Mouse (Mus musculus): Measurements from ENCODE around the gene Tnc. TPM values are rescaled to one million over a fixed set of nuclear protein-coding genes. Genes with fewer than 3 reads are reported as not detected.
A peak's percentile ranks its signal among the peaks of the same experiment; 100 is the strongest.

Tnc gene
- polyA plus RNA-seq, 1 experiment from 2014 or later: 4.0 TPM

- DNase-seq (ENCODE audit: low spot score, missing footprints) (no peak), ATAC-seq (ENCODE audit: low FRiP score) (no peak)
- Histone ChIP-seq H3K9ac (ENCODE audit: low read length) (no peak overlapping the region), H3K9me3 (ENCODE audit: control insufficient read depth, low read length) (no peaks in the 10 kb centered on the region), H3K4me1 (ENCODE audit: control insufficient read depth, insufficient read depth, low read length) (no peaks in the 10 kb centered on the region), H3K27me3 (ENCODE audit: control insufficient read depth, insufficient read depth, low read length) (no peaks in the 10 kb centered on the region), H3K4me2 (no peak overlapping the region), H3K36me3 (ENCODE audit: control insufficient read depth, insufficient read depth, low read length) (no peaks in the 10 kb centered on the region), H3K27ac (ENCODE audit: low read depth, low read length) (no peak overlapping the region), H3K4me3 (ENCODE audit: low read depth, low read length) (no peak overlapping the region)
Observed at GRCm38 (mm10) chr4:63986576-63986975, 60.2 kb downstream of the Tnc start.

- 68% methylated on average over 8 of the region's 8 CpGs for WGBS
- ATAC-seq (ENCODE audit: low FRiP score): no peak
Observed at GRCm38 (mm10) chr4:63983098-63983445, 63.7 kb downstream of the Tnc start.

GRCm38 (mm10) chr4:63982425-63983097 lies 64.3 kb downstream of the Tnc start:
- DNase-seq (ENCODE audit: low spot score, missing footprints) (peak; percentile 28), ATAC-seq (ENCODE audit: low FRiP score) (no peak)
- 77% methylated on average over 12 of the region's 12 CpGs for WGBS

More at GRCm38 (mm10) chr4:63983098-63983445, 63.7 kb downstream of the Tnc start:
- peaks cover 2% of the 10 kb centered on the region; the same call in 1 of the 2 replicates for H3K4me1 ChIP-seq (ENCODE audit: control insufficient read depth, insufficient read depth, low read length)
- DNase-seq (ENCODE audit: low spot score, missing footprints): no peak
- no peak overlapping the region for H3K27ac ChIP-seq (ENCODE audit: low read depth, low read length)
- no peak overlapping the region for H3K9ac ChIP-seq (ENCODE audit: low read length)
- no peaks in the 10 kb centered on the region for H3K36me3 ChIP-seq (ENCODE audit: control insufficient read depth, insufficient read depth, low read length)
- H3K4me3 ChIP-seq (ENCODE audit: low read depth, low read length): no peak overlapping the region
- no peak overlapping the region for H3K4me2 ChIP-seq
- no peaks in the 10 kb centered on the region for H3K9me3 ChIP-seq (ENCODE audit: control insufficient read depth, low read length)
- no peaks in the 10 kb centered on the region for H3K27me3 ChIP-seq (ENCODE audit: control insufficient read depth, insufficient read depth, low read length)

GRCm38 (mm10) chr4:63980211-63980794 lies 66.5 kb downstream of the Tnc start:
- Histone ChIP-seq H3K27ac (ENCODE audit: low read depth, low read length) (no peak overlapping the region), H3K4me2 (no peak overlapping the region), H3K27me3 (ENCODE audit: control insufficient read depth, insufficient read depth, low read length) (no peaks in the 10 kb centered on the region), H3K9me3 (ENCODE audit: control insufficient read depth, low read length) (no peaks in the 10 kb centered on the region), H3K4me1 (ENCODE audit: control insufficient read depth, insufficient read depth, low read length) (peaks cover 2% of the 10 kb centered on the region; the same call in 1 of the 2 replicates), H3K9ac (ENCODE audit: low read length) (no peak overlapping the region), H3K36me3 (ENCODE audit: control insufficient read depth, insufficient read depth, low read length) (no peaks in the 10 kb centered on the region), H3K4me3 (ENCODE audit: low read depth, low read length) (no peak overlapping the region)
- ATAC-seq (ENCODE audit: low FRiP score) (no peak), DNase-seq (ENCODE audit: low spot score, missing footprints) (peak; percentile 83)
- WGBS: 69% methylated on average over 1 of the region's 1 CpGs

More at GRCm38 (mm10) chr4:63982425-63983097, 64.3 kb downstream of the Tnc start:
- H3K9me3 ChIP-seq (ENCODE audit: control insufficient read depth, low read length): no peaks in the 10 kb centered on the region
- no peak overlapping the region for H3K27ac ChIP-seq (ENCODE audit: low read depth, low read length)
- H3K4me2 ChIP-seq: no peak overlapping the region
- no peak overlapping the region for H3K9ac ChIP-seq (ENCODE audit: low read length)
- no peaks in the 10 kb centered on the region for H3K27me3 ChIP-seq (ENCODE audit: control insufficient read depth, insufficient read depth, low read length)
- H3K36me3 ChIP-seq (ENCODE audit: control insufficient read depth, insufficient read depth, low read length): no peaks in the 10 kb centered on the region
- H3K4me1 ChIP-seq (ENCODE audit: control insufficient read depth, insufficient read depth, low read length): peaks cover 2% of the 10 kb centered on the region; the same call in 1 of the 2 replicates
- H3K4me3 ChIP-seq (ENCODE audit: low read depth, low read length): no peak overlapping the region

- peak overlapping the region; percentile 24; the same call in 1 of the 2 replicates for H3K9ac ChIP-seq (ENCODE audit: low read length)
- H3K4me3 ChIP-seq (ENCODE audit: low read depth, low read length): no peak overlapping the region
- H3K4me2 ChIP-seq: no peak overlapping the region
- H3K27me3 ChIP-seq (ENCODE audit: control insufficient read depth, insufficient read depth, low read length): no peaks in the 10 kb centered on the region
- ATAC-seq (ENCODE audit: low FRiP score) (peak; percentile 54; the same call in 1 of the 2 replicates), DNase-seq (ENCODE audit: low spot score, missing footprints) (no peak)
- no peaks in the 10 kb centered on the region for H3K36me3 ChIP-seq (ENCODE audit: control insufficient read depth, insufficient read depth, low read length)
- peaks cover 2% of the 10 kb centered on the region; the same call in 1 of the 2 replicates for H3K4me1 ChIP-seq (ENCODE audit: control insufficient read depth, insufficient read depth, low read length)
- no peaks in the 10 kb centered on the region for H3K9me3 ChIP-seq (ENCODE audit: control insufficient read depth, low read length)
- 34% methylated on average over 2 of the region's 2 CpGs for WGBS
- H3K27ac ChIP-seq (ENCODE audit: low read depth, low read length): no peak overlapping the region
Observed at GRCm38 (mm10) chr4:63979635-63980034, 67.2 kb downstream of the Tnc start.

GRCm38 (mm10) chr4:63972536-63972935 lies 74.3 kb downstream of the Tnc start:
- no peaks in the 10 kb centered on the region for H3K9me3 ChIP-seq (ENCODE audit: control insufficient read depth, low read length)
- no peak overlapping the region for H3K4me2 ChIP-seq
- no peaks in the 10 kb centered on the region for H3K27me3 ChIP-seq (ENCODE audit: control insufficient read depth, insufficient read depth, low read length)
- no peak overlapping the region for H3K4me3 ChIP-seq (ENCODE audit: low read depth, low read length)
- H3K36me3 ChIP-seq (ENCODE audit: control insufficient read depth, insufficient read depth, low read length): no peaks in the 10 kb centered on the region
- 88% methylated on average over 2 of the region's 2 CpGs for WGBS
- no peaks in the 10 kb centered on the region for H3K4me1 ChIP-seq (ENCODE audit: control insufficient read depth, insufficient read depth, low read length)
- DNase-seq (ENCODE audit: low spot score, missing footprints): no peak
- H3K27ac ChIP-seq (ENCODE audit: low read depth, low read length): no peak overlapping the region
- no peak for ATAC-seq (ENCODE audit: low FRiP score)
- H3K9ac ChIP-seq (ENCODE audit: low read length): no peak overlapping the region

GRCm38 (mm10) chr4:63971762-63972161 lies 75.1 kb downstream of the Tnc start:
- WGBS: 53% methylated on average over 1 of the region's 1 CpGs

GRCm38 (mm10) chr4:63970925-63971324 lies 75.9 kb downstream of the Tnc start:
- Histone ChIP-seq H3K27me3 (ENCODE audit: control insufficient read depth, insufficient read depth, low read length) (no peaks in the 10 kb centered on the region), H3K9ac (ENCODE audit: low read length) (no peak overlapping the region), H3K27ac (ENCODE audit: low read depth, low read length) (no peak overlapping the region), H3K9me3 (ENCODE audit: control insufficient read depth, low read length) (no peaks in the 10 kb centered on the region), H3K4me1 (ENCODE audit: control insufficient read depth, insufficient read depth, low read length) (no peaks in the 10 kb centered on the region), H3K36me3 (ENCODE audit: control insufficient read depth, insufficient read depth, low read length) (no peaks in the 10 kb centered on the region), H3K4me2 (no peak overlapping the region), H3K4me3 (ENCODE audit: low read depth, low read length) (no peak overlapping the region)
- DNase-seq (ENCODE audit: low spot score, missing footprints) (no peak), ATAC-seq (ENCODE audit: low FRiP score) (no peak)
- WGBS: 75% methylated on average over 4 of the region's 4 CpGs

More at GRCm38 (mm10) chr4:63971762-63972161, 75.1 kb downstream of the Tnc start:
- Histone ChIP-seq H3K4me3 (ENCODE audit: low read depth, low read length) (no peak overlapping the region), H3K9me3 (ENCODE audit: control insufficient read depth, low read length) (no peaks in the 10 kb centered on the region), H3K4me1 (ENCODE audit: control insufficient read depth, insufficient read depth, low read length) (no peaks in the 10 kb centered on the region), H3K27me3 (ENCODE audit: control insufficient read depth, insufficient read depth, low read length) (no peaks in the 10 kb centered on the region), H3K27ac (ENCODE audit: low read depth, low read length) (no peak overlapping the region), H3K36me3 (ENCODE audit: control insufficient read depth, insufficient read depth, low read length) (no peaks in the 10 kb centered on the region), H3K9ac (ENCODE audit: low read length) (no peak overlapping the region), H3K4me2 (no peak overlapping the region)
- DNase-seq (ENCODE audit: low spot score, missing footprints) (peak; percentile 79), ATAC-seq (ENCODE audit: low FRiP score) (no peak)

GRCm38 (mm10) chr4:63969891-63970290 lies 76.9 kb downstream of the Tnc start:
- Histone ChIP-seq H3K36me3 (ENCODE audit: control insufficient read depth, insufficient read depth, low read length) (no peaks in the 10 kb centered on the region), H3K4me3 (ENCODE audit: low read depth, low read length) (no peak overlapping the region), H3K4me1 (ENCODE audit: control insufficient read depth, insufficient read depth, low read length) (no peaks in the 10 kb centered on the region), H3K9ac (ENCODE audit: low read length) (no peak overlapping the region), H3K9me3 (ENCODE audit: control insufficient read depth, low read length) (no peaks in the 10 kb centered on the region), H3K27ac (ENCODE audit: low read depth, low read length) (no peak overlapping the region), H3K4me2 (no peak overlapping the region), H3K27me3 (ENCODE audit: control insufficient read depth, insufficient read depth, low read length) (no peaks in the 10 kb centered on the region)
- DNase-seq (ENCODE audit: low spot score, missing footprints): no peak
- WGBS: 90% methylated on average over 3 of the region's 3 CpGs
- ATAC-seq (ENCODE audit: low FRiP score): no peak
